Mouse (Mus musculus) kidney, adult 2 months (tissue): ENCODE data around the gene 4930519G04Rik. TPM values are rescaled to one million over a fixed set of nuclear protein-coding genes. Genes with fewer than 3 reads are reported as not detected.
"Not testable (repeated sequence)": the region's sequence is repeated elsewhere in the genome, so short reads cannot be mapped to it uniquely, and the experiment has no call there.

ENCODE experiments used
- DNase-seq: peaks from one replicate; pipeline ENCODE4 v3.0.0; 2021
- H3K27ac ChIP-seq: fragments of 200-500 bp; 2 replicates; pipeline ENCODE4 v1.5.1; 2012; ENCODE audit warnings: low read depth, low read length, control low read depth, inconsistent platforms; ENCODE audit not compliant: insufficient read depth
- H3K27me3 ChIP-seq: fragments of 200-500 bp; replicated peaks from 2 replicates; pipeline ENCODE4 v1.6.1; 2012; ENCODE audit warnings: mild to moderate bottlenecking, moderate library complexity, low read length, inconsistent platforms; ENCODE audit not compliant: control insufficient read depth, insufficient read depth
- H3K36me3 ChIP-seq: fragments of 200-500 bp; 2 replicates; pipeline ENCODE4 v1.6.1; 2012; ENCODE audit warnings: mild to moderate bottlenecking, moderate library complexity, low read length, inconsistent platforms; ENCODE audit not compliant: control insufficient read depth, insufficient read depth
- H3K4me1 ChIP-seq: fragments of 200-500 bp; 2 replicates; pipeline ENCODE4 v1.6.1; 2011; ENCODE audit warnings: low read length; ENCODE audit not compliant: control insufficient read depth, insufficient read depth
- H3K4me3 ChIP-seq: fragments of 200-500 bp; 2 replicates; pipeline ENCODE4 v1.5.1; 2011; ENCODE audit warnings: mild to moderate bottlenecking, low read depth, low read length, control low read depth; ENCODE audit not compliant: insufficient read depth
- CTCF ChIP-seq: fragments of 200-500 bp; conservative IDR thresholded peaks from 2 replicates; pipeline ENCODE4 v1.5.1; 2011; ENCODE audit warnings: low read depth, mild to moderate bottlenecking, control low read depth, low read length, moderate library complexity, mixed read lengths; ENCODE audit not compliant: insufficient read depth, insufficient read length
- POLR2A ChIP-seq: fragments of 200-500 bp; IDR thresholded peaks from one replicate; pipeline ENCODE4 v1.6.1; 2011; ENCODE audit warnings: low read depth, low read length, control low read depth
- WGBS: fragments of 180-500 bp; shearing (Covaris S2); methylation state at CpG from one replicate; pipeline ENCODE4 v1.1.7; 2018; 5-methylcytosine and 5-hydroxymethylcytosine counted together
- polyA plus RNA-seq: library from polyadenylated mRNA; depleted of rRNA; stranded (reverse); fragments of >200 nt; gene quantifications from 2 replicates; pipeline ENCODE4 v1.2.3, GENCODE M21; 2012

4930519G04Rik gene
- polyA plus RNA-seq, 1 experiment = not detected

DNA sequence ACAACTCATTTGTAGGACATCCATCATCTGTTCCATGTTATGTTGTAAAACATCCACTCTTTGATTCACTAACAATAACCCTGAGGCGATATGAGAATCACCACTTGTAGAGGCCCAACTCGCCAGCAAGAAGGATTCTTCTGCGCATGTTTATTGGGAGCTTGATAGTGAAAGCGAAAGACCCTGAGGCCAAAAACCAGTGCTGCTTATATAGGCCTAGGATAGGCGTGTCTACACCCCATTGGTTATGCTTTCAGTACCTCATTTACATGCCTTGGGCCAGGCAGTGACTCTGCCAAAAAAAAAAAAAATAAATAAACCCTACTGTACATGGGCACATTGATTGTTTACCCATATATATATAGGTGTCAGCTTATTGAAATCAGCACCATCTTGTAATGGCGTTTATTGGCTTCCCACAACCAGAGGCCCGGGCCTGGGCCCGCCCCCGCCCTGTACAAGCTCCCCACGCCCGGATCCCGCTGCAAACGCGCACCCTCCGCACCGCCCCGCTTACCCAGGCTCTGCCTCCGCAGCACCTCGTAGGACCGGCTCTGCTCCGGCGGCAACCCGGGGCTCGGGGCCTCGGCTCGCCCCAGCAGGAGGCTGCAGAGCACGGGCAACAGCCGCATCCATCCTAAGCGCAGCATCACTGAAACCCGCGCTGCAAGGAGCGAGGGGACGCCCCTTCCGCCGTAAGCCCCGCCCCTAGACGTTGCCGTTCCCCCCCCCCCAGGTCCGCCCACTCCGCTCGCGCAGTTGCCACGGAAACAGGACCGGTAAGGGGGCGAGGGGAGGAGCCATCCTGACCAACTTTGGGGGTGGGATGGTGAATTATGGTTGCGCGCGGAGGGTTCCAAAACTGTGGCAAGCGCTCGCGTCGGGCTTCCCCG, 30.4 kb upstream of the 4930519G04Rik start, which contains the start of gene 1500011B03Rik:
TSS of gene 1500011B03Rik (minus strand) at position 673 of the 893 bp plus-strand sequence.
- DNase-seq = peak; percentile 63
- TF ChIP-seq CTCF (no peak), POLR2A (no peak)
- Histone ChIP-seq H3K4me1 (no peaks in the 10 kb centered on the region), H3K36me3 (no peaks in the 10 kb centered on the region), H3K27me3 (no peaks in the 10 kb centered on the region), H3K4me3 (peak within 1 kb of the TSS; percentile 59), H3K27ac (no peak within 1 kb of the TSS)
- 9% methylated on average over 53 of the region's 53 CpGs for WGBS

GRCm38 (mm10) chr5:114824197-114824596, 29.3 kb upstream of the 4930519G04Rik start:
- no peak overlapping the region for H3K4me3 ChIP-seq
- H3K27me3 ChIP-seq = no peaks in the 10 kb centered on the region
- 16% methylated on average over 9 of the region's 9 CpGs for WGBS
- no peak overlapping the region for H3K27ac ChIP-seq
- H3K4me1 ChIP-seq = no peaks in the 10 kb centered on the region
- TF ChIP-seq POLR2A (no peak), CTCF (peak; percentile 76)
- H3K36me3 ChIP-seq = no peaks in the 10 kb centered on the region
- peak; percentile 61 for DNase-seq

- Histone ChIP-seq H3K27ac (no peak overlapping the region), H3K4me1 (no peaks in the 10 kb centered on the region), H3K36me3 (no peaks in the 10 kb centered on the region), H3K4me3 (peak overlapping the region; percentile 45), H3K27me3 (no peaks in the 10 kb centered on the region)
- WGBS = 3% methylated on average over 27 of the region's 27 CpGs
- peak; percentile 90 for DNase-seq
- TF ChIP-seq POLR2A (no peak), CTCF (no peak)
Measured at GRCm38 (mm10) chr5:114825978-114826691, 27.3 kb upstream of the 4930519G04Rik start.

DNA sequence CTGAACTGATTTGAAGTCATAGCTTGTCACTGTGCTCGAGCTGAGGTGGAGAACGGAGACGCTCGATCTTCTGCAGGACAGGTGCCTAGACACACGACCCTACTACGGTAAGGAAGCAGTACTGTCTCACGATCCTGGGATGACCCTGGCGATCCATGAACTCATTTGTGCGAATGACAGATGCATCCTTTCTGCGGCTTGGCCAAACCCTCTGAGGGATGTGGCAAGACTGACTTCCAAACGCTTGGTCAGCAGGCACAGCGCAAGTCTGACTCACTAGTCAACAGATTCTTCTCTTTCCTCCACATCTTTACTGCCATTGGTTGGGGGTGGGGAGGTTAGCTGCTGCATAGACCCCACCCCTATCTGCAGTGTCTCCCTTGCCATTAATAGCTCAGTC, 26.0 kb upstream of the 4930519G04Rik start:
- no peak for TF ChIP-seq POLR2A
- no peak for DNase-seq
- WGBS = 58% methylated on average over 12 of the region's 12 CpGs
- Histone ChIP-seq H3K4me3 (no peak overlapping the region), H3K36me3 (no peaks in the 10 kb centered on the region), H3K27ac (no peak overlapping the region), H3K27me3 (no peaks in the 10 kb centered on the region), H3K4me1 (no peaks in the 10 kb centered on the region)

DNA sequence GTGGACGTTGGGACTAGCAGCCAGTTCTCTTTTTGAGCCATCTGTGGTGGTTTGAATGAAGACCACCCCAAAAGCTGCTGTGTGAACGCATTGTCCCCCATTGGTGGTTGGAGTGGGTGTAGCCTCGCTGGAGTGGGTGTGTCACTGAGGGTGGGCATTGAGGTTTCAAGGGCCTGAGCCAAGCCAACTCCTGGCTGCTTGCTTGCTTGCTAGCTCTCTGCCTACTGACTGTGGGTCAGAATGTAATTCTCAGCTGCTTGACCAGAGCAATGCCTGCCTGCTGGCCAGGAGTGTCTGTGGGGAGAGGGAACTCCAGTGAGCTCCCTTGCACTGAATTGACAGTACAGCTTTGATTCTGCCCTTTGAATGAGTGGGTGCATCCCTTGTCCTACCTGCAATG, 23.7 kb upstream of the 4930519G04Rik start:
- TF ChIP-seq CTCF (no peak), POLR2A (no peak)
- no peaks in the 10 kb centered on the region for H3K4me1 ChIP-seq
- no peaks in the 10 kb centered on the region for H3K27me3 ChIP-seq
- H3K4me3 ChIP-seq = no peak overlapping the region
- 71% methylated on average over 3 of the region's 3 CpGs for WGBS
- H3K27ac ChIP-seq = no peak overlapping the region
- no peak for DNase-seq
- no peaks in the 10 kb centered on the region for H3K36me3 ChIP-seq

GRCm38 (mm10) chr5:114836886-114837285, 16.6 kb upstream of the 4930519G04Rik start:
- Histone ChIP-seq H3K27ac (no peak overlapping the region), H3K4me3 (no peak overlapping the region), H3K36me3 (no peaks in the 10 kb centered on the region), H3K27me3 (no peaks in the 10 kb centered on the region), H3K4me1 (no peaks in the 10 kb centered on the region)
- no peak for DNase-seq
- WGBS = 76% methylated on average over 12 of the region's 12 CpGs
- TF ChIP-seq CTCF (no peak), POLR2A (no peak)

DNA sequence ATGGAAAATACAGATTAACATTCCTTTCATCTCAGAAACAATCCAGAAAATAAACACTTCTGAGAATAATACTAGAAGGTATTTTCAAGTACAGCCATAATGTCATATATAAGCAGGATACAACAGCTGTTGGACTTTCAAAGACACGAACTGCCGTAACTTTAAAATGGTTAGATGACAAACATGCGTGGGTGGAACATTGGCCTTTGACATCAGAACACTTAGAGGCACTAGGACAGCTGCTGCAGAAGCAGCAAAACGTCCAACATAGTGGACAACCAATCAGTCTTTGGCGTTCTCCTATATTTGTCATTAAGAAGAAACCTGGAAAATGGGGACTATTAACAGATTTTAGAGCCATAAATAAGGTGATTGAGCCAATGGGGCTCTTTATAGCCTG, 13.0 kb upstream of the 4930519G04Rik start:
- H3K4me3 ChIP-seq, H3K4me1 ChIP-seq, H3K27me3 ChIP-seq, H3K27ac ChIP-seq, DNase-seq, H3K36me3 ChIP-seq: not testable (repeated sequence)
- WGBS = 59% methylated on average over 5 of the region's 5 CpGs

GRCm38 (mm10) chr5:114842155-114842554, 11.3 kb upstream of the 4930519G04Rik start:
- not testable (repeated sequence) for DNase-seq, H3K27me3 ChIP-seq, H3K27ac ChIP-seq, H3K4me3 ChIP-seq, H3K36me3 ChIP-seq, H3K4me1 ChIP-seq
- 39% methylated on average over 3 of the region's 3 CpGs for WGBS
